Mouse (Mus musculus) liver, embryonic 14.5 days (tissue): ENCODE results near the gene Ptprn2.

ENCODE experiments used
- CTCF ChIP-seq: IDR thresholded peaks from 2 replicates; pipeline ENCODE4 v1.5.1; 2016; ENCODE audit warnings: antibody characterized with exemption, low read depth, control low read depth
- EP300 ChIP-seq: IDR thresholded peaks from 2 replicates; pipeline ENCODE4 v1.6.1; 2016; ENCODE audit warnings: antibody characterized with exemption, low read depth

DNA sequence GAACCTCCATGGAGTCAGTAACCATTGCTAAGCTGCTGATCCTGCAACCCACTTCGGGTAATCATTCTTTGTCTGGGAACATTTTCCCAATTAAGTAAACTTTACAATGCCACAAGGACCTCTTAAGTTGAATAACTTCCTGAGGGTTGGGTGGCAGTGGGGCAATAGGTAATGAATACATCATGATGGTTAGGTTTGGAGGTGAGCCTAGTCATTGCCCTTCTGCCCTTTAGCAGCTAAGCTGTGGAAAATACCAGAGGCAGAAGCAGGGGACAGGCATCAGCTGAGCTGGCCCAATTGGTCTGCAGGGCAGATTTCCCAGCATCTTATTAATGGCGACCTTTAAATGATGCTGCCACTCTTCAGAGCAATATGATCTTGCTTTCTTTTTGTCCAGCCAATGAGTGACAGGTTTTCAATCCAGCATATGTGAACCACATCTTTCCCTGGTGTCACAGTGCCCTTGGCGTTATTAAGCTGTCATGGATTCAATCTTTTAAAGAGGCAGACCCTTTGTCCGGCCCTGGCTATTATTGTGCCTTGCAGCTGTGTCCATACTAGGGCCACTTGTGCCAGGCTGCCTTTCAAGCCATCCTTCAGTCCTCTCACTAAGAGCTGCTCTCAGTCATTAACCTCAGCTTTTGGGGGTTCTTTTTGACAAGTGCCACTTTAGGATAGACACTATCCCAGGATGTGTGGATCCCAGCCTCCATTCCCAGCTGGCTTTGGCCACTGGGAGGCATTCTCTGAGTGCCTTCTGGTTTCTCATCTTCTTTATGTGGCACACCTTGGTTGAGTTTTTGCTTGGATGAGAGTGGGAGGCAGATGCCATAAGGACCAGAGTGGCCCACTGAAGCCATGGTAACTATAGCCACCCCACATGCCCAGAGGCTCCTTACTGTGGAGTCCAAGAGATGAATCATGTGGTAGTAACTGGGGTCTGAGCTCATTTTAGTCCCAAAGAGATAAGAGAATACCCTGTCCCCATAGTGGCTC, 292.9 kb downstream of the Ptprn2 start:
- TF ChIP-seq CTCF: no peak
- TF ChIP-seq EP300: no peak
